Mouse (Mus musculus) gonadal fat pad, adult 2 months (tissue): ENCODE results near the gene Plppr5. TPM values are rescaled to one million over a fixed set of nuclear protein-coding genes. Genes with fewer than 3 reads are reported as not detected.

ENCODE experiments used
- DNase-seq: peaks from one replicate; pipeline ENCODE4 v3.0.0-alpha.2; 2012; ENCODE audit warnings: low read depth
- polyA plus RNA-seq: library from polyadenylated mRNA; depleted of rRNA; stranded (reverse); fragments of >200 nt; gene quantifications from 2 replicates; pipeline ENCODE4 v1.2.3, GENCODE M21; 2012; rRNA removed

Plppr5 gene
- 0.03 TPM in 1 of 2 replicates, not detected in the other for polyA plus RNA-seq

DNA sequence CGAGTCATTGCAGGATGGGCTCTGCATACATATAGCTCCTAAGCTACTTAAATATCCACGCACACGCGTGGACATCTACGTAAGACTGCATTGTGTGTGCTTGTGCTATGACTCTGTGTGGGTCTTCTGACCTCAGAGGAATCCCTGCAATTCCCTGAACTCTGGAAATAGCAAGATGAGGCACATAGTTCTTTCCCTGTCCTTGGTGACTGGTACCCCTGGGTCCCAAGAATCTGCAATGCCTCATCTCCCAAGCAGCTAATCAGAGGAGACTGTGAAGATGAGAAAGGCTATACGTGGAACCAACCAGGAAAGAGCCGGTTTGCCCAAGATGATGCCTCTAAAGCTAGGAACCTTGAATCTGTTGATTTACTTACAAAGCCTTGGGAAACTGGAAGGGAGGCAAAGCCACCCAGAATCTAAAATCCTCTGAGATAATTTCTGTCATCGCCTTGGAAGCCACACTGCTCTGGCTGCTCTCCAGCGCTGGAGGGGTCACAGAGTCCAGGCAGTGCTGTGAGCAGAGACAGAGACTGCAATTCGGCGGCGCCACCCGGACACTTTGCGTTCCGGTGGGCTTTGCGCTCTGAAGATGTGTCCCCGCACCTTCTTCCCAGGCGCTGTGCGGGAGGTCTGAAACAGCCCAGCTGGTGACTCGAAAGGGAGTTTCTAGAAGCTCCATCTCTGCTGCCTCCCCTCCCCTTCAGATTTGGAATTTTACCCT lies at the start of gene Plppr5:
Plppr5 (plus strand) TSS at position 308 of the 724 bp plus-strand sequence.
- no peak for DNase-seq

DNA sequence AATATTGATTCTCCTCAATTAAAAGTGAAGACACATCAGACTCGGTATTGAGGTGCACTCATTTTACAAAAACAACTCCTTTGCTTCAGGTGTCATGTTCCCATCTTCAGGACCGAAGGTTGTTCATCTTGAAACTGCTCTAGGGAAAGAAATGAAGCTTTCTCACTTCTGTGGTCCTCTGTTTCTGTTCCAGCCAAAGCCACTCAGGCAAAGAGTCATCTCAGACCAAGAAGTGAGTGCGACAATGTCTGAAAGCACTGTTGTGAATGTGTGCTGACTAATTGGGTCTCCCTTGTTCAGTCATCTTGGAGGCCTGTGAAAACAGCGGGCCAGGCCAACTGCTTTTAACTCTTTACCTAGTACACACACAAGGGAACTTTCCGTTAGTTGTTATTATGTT lies 24.7 kb upstream of the Plppr5 start:
- DNase-seq: no peak

DNA sequence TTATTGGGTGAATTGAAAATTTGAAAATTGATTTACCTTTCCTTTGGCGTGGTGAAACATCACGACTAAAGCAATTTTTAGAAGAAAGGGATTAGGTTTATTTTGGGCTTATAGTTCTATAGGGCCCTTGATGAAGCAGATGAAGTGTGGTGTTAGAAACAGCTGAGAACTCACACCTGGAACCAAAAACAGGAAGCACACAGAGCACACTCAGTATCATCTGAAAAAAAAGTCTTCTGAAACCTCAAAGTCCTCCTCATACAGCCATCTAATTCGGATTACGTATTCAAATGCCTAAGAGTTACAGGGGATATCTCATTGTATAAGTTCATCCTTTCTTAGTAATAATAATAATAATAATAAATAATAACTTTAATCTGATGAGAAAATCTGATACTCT lies 24.1 kb upstream of the Plppr5 start:
- no peak for DNase-seq

DNA sequence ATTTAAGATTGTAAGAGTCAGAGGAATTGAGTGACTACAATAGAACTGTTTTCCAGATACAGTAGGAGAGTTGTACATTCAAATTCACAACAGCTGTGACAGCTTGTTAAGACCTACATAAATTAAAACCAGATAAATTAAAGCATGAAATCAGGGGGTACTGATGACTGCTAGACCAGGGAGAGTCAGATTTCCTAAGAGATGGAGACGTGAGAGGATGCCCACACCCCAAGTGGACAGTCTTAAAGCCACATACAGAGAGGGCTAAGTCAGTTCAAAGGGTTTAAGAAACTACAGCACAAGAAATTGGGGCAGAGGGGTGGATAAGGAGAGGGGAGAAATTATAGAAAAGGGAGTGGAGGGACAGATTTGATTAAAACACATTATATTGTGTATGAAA lies 17.7 kb upstream of the Plppr5 start:
- no peak for DNase-seq

DNA sequence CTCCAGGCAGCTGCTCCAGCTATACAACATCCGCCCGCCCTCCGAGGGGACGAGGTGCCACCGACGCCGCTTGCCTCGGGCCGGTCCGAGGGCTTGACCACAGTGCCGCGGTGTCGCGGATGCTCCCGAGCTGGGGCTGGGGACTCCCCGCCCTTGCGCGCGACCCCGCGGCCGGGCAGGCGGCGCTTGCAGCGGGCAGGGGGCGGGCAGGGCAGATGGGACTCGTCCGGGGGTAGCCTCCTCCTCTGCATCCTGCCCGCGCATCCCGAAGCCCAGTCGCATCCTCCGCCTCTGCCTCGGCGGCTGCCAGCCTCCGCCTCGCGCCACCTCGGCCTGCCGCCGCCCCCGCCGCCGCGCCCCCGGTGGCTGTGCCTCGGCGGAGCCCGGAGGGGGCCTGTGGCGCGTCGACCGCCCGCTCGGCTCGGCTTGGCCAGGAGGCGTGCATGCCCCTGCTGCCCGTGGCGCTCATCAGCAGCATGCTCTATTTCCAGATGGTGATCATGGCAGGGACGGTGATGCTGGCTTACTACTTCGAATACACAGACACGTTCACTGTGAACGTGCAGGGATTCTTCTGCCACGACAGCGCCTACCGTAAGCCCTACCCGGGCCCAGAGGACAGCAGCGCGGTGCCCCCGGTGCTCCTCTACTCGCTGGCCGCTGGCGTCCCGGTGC lies 754 bp downstream of the Plppr5 start:
- no peak for DNase-seq

DNA sequence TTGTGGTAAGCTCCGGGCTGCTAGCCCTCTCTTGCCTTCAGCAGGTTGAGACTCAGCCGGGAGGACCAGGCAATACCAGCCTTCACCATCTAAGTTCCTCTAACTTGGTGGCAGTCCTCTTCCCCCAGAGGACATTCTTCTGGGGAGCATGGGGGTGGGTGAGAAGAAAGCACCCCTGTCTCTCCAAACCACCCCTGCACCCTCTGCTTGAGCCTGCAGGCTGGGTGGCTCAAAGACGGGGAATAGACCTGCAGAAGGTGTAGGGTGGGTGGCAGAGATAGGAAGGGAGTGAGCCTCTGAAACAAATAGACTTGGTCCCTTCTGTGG lies 1.3 kb downstream of the Plppr5 start:
- DNase-seq: no peak

DNA sequence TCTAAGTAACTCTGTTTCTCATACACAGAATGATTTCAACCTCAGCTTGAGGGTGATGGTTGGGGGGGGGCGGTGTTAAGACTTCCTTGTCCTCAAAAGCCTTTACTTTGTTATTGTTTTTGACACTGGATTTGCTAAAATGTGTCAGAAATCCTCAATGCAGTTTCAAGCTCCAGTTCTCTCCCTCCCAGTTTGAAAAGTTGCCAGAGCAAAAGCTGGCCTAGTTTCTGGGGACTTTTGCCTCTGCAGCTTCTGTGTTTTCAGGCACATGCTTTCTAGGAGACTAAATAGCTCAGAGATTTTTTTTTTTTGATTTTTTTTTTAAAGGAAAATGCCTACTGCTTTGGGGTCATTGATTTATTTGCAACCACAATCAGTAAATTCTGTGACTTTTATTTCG lies 2.7 kb downstream of the Plppr5 start:
- DNase-seq: no peak

DNA sequence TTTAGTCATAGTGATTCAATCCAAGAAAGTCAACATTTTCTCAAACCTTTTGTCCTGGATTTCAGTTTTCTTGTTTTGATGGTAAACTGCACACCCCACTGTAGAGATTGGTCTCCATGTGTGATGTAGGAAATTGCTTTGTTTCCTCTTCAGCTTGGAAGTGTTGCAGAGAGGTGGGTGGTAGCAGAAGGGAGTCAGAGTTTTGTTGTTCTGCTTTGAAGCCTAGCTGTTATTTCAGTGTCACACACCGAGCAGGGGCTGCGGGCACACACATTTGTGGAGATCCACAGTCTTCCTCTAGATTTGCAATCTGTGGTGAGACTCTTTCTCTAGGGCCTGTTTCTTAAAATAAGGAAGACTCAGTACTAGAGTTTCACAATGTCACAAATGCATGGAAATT lies 8.0 kb downstream of the Plppr5 start:
- no peak for DNase-seq

DNA sequence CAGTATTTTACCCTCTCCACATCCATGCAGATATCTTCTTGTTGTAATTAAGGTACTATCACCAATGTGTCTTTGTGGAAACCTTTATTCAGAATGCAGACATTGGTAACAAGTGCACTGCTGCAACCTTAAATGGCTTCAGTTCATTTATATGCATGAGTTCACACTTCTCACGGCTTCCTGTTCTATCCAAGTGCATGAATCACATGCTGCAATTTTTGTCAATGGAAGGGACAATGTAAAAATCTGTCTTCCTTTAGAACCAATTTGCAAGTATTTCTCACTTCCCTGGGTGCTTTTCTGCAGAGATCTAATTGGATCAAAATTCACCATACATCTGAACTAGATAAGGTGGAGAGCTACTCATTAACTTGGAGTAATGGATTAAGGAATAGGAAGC lies 27.8 kb downstream of the Plppr5 start:
- DNase-seq: no peak

DNA sequence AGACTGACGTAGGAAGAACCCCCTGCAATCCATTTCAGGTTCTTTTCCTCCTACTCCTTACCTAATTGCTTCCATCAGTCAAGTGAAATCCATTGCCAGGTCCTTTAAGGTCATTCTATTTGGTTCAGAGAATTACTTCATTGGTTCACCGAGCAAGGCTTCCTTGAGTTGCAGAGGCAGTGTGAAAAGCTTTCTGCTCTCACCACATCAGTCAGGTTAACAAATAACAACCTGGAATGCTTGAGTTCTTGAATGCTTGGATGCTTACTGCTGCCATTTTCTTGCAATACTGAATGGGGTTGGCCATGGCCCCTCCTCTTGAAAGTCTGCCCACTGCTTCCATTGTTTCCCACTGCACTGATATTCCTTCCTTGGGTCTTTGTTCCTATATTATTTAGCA lies 28.8 kb downstream of the Plppr5 start:
- DNase-seq: no peak

DNA sequence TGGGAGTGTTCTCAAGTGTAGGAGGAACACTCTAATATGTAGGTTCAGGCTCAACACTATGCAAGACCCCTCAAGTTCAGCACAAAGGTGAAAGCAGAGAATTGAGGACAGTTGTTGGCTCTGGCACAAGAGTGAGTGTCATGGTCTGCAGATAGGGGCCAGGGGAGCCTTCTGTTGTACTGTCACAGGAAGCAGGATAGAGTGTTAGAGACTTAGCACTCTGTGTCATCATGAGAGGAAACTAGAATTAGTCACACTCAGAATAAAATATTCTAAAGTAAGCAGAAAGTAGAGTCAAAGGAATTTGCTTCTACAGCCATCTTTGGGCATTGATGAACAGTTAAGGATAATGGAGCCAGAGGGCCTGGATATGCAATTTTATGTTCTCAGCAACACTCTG lies 31.7 kb downstream of the Plppr5 start:
- DNase-seq: no peak

DNA sequence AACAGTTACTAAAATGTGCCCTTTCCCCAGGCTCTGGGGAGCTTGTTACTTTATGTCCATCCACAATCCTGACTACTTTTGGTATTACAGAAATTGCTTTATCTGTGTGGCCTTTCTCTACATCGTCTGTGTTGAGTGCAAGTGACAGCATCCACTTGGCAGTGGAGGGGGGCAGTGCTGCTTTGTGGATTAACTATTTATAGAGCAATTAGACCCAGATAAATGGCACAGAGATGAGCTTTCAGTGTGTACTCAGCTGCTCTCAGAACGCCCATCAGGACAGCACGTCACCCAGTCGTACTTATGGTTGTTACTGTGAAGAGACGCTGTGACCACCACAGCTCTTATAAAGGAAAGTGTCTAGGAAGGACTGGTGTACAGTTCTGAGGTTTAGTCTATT lies 36.8 kb downstream of the Plppr5 start:
- DNase-seq: no peak

DNA sequence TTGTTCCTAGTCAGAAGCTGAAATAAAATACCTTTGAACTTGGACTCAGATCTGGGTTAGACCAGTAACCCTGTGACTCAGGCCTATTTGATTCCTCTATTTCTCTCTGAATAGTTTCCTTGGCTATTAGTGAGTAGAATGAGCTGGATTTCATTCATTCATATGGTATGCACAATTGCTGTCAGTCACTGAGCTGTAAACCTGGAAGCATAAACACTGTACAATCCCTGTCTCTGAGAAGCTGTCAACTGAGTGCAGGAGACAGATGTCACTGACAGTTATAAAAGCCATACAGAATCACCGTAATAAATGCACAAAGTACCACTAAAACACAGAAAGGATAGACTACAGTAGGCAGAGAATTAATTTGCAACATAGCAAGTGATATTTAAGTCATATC lies 40.2 kb downstream of the Plppr5 start:
- no peak for DNase-seq

DNA sequence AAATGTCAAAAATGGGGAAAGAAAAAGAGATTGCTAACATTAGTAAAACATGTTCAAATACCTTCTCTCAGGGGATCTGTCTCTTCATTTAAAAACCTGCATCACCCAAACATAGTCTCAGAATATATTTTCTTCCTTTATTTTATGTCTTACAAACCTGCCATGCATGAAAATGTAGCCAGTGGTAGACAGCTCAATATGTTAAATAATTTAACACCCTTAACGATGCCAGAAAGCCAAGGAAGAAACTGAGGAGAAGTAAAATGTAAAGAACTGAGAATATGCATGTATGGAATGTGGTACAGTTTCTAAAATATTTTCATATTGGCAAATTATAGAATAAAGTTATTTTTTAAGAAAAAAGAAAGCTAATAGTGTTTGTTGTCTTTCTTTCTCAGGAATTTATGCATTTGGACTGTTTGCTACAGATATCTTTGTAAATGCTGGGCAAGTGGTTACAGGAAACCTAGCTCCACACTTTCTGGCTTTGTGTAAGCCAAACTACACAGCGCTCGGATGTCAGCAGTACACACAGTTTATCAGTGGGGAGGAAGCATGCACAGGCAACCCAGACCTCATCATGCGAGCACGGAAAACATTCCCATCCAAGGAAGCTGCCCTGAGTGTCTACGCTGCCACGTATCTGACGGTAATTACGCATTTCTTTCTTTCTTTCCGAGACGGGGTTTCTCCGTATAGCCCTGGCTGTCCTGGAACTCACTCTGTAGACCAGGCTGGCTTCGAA lies 50.8 kb downstream of the Plppr5 start:
- DNase-seq: no peak

DNA sequence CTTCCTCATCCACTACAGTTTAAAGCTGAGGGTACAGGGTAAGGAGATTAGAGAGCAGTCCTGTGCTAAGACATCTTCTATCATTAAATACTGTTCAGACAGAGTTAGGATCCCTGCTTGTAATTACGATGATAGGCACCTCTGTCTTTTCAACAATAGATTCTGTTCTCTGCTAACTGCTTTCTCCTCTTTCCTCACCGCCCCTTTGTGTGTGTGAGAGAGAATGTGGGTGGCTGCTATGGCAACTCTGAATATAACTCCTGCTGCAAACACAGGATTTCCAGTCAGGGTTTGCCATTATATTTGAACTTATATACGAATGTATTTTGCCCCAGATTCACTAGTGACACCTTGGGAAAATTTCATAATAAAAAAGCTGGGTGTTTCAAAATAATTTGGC lies 54.2 kb downstream of the Plppr5 start:
- DNase-seq: no peak

DNA sequence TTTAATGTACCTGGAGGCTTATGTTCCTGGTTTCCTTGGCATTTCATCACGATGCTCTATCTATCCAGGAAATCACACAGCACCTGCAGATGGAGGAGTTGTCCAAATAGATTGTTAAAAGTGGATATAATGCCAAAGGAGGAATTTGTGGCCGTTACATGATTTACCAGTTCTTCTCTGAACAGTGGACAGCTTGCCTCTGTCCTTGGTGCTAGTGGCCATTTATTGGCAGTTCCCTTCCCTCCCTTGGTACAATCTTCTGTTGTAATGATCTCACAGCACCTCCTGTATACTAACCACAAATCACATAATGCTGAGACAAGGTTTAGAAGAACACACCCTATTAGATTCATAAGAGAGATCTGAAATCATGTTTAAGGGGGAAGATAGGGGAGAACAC lies 55.7 kb downstream of the Plppr5 start:
- no peak for DNase-seq

DNA sequence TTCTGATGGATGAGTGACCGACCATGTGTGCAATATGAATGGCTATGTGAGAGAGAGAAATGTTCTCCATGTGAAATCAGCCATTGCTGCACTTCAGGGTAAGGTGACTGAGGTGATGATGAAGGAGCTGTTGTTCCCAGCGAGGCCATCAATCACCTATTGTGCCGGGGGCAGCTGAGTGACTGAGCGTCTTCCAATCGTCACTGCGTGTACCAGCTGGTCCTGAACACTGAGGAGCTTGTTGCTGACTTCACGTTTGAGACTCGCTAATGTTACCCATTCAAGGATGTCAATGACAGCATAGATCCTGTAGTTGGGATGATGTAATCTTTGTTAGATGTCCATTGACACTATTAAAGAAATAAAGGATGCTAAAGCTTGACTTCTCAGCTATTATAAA lies 74.0 kb downstream of the Plppr5 start:
- no peak for DNase-seq

DNA sequence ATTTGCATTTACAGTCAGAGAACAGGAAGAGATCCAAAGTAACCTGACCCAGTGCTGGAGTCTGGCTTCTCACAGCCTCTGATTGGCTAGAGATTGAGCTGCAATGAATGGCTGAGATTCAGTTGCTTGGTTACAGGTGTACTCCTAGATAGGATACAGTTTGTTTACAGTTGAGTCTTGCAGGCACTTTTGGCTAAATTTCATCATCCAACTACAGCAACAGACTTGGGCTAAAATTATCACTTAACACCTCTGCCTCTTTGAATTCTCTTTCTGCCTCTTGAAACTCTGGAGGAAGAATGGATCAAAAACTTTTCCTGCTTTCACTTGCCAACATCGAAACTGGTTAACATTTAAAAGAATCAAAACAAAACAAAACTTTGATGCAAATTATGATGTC lies 89.7 kb downstream of the Plppr5 start:
- no peak for DNase-seq

DNA sequence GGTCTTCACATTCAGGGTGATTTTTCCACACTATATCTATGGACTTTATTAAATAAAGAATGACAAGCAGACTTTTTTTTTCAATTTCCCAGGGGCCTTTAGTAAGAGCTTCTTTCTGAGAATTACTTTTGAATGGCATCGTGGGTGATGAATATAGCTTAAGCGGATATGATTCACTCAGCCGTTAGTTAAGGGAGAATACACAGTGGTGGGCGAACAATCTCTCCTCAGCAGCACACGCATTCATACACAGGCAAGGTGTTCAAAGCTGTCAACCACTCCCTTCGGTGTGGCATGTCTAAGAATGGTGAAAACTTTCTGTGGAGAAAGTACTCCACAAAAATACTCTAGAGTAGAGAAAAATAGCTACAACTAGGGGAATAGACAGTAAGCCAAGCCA lies 104.6 kb downstream of the Plppr5 start:
- no peak for DNase-seq

DNA sequence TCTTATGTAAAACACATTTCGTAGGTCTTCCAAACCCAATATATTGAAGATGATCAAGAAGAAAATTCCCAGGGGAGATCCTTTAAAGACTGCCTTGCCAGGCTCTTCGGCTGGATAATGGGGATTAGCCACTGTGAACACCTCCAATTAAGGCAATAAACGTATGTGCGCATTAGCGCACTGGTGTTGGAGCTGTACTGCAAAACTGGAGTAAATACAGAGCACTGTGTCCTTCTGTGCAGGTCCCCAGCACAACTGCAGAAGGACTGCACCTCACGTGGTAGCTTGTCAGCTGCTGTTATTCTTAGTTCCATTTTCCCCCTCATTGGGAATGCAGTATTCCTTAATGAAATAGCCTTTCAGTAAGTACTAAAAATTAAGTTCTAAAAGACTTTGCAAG lies 110.0 kb downstream of the Plppr5 start:
- DNase-seq: no peak

DNA sequence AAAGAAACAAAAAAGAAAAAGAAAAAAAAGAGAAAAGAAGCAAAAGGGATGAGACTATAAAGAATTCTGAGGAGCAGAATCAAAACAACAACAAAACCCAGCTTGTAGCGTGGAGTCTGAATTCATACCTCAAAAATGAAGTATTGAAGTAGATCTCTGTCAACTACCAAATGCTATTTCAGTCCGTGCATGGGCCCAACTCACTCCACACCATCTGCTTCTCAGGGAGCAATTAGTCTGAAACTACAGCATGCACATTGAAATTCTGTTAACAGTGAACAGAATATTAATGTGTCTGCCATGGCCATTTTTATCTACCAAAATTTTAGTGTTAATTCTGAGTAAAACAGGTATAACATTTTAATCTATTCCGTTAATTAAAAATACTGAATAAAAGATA lies 111.4 kb downstream of the Plppr5 start:
- DNase-seq: no peak

DNA sequence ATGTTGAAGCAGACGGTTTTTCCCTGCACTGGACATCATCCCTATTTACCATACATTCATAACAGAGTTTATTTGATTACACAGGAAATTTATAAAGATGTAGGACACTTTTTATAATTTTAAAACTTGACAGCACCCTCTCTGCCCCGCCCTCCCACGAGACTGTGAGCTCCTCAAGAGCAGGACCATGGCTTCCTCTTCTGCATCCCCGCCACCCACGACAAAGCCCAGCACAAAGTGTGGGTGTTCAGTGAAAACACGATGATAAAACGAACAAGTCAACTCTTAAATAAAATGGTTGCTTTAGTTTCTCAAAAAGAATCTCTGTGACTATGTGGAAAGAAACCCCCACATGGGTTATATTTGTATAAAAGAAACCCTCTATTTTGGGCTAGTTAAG lies 112.0 kb downstream of the Plppr5 start:
- no peak for DNase-seq

DNA sequence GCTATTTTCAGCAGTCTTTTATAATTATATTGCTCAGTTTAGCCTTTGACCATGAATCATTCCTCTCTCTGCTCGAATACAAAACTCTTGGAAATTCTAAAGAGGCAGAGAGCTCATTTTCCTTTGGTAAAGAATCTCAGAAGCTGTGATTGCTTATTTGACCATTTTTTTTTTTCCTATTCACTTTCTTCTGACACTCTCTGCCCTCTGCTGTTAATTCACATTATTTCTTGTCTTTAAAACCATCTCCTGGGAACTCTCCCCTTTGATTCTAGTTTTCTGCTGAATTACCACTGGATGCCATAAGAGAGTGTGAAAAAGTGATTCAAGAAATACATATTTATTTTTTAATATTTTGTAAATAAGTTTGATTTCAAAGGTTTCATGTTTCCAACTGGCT lies 120.1 kb downstream of the Plppr5 start:
- no peak for DNase-seq
